Mouse (Mus musculus): ENCODE data around the gene Dlgap4. TPM values are rescaled to one million over a fixed set of nuclear protein-coding genes. Genes with fewer than 3 reads are reported as not detected.

Dlgap4 gene
- polyA plus RNA-seq, 1 experiment from 2014 or later = 317 TPM

GRCm38 (mm10) chr2:156589481-156589880, 24.0 kb upstream of the Dlgap4 start:
- no peak overlapping the region for H3K27ac ChIP-seq (replicated peaks)
- H3K9ac ChIP-seq (replicated peaks) = no peak overlapping the region
- no peaks in the 10 kb centered on the region for H3K9me3 ChIP-seq
- no peak overlapping the region for H3K4me3 ChIP-seq
- no peaks in the 10 kb centered on the region for H3K27me3 ChIP-seq
- no peak for ATAC-seq (replicated peaks)
- H3K36me3 ChIP-seq = no peaks in the 10 kb centered on the region
- peaks cover 9% of the 10 kb centered on the region for H3K4me1 ChIP-seq
- 94% methylated on average over 9 of the region's 9 CpGs for WGBS
- H3K4me2 ChIP-seq (replicated peaks) = no peak overlapping the region

DNA sequence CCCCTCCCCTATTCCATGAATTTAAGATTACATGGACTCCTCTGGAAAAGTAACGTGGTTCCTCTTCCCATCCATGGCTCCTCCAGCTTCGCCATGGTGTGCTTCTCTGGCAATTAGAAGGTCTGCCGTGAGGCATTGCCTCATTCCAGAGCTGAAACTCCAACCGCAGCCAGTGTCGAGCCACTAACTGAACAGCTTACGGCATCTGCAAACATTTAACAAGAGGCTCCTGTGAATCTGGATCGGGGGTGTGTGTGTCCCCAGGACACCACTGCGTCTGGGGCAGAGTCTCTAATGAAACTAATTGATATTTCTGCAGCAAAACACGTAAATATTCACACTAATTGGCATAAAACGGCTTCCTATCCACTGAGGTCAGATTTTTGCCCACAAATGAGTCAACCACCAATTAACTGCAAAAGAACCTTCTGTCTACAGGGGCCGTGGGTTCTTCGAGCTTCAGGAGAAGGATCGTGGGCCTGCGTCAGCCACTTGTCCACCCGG, 18.5 kb upstream of the Dlgap4 start:
- no peaks in the 10 kb centered on the region for H3K9me3 ChIP-seq
- H3K4me1 ChIP-seq = no peaks in the 10 kb centered on the region
- H3K4me3 ChIP-seq = no peak overlapping the region
- 47% methylated on average over 15 of the region's 15 CpGs for WGBS
- H3K27ac ChIP-seq (replicated peaks) = no peak overlapping the region
- no peak overlapping the region for H3K9ac ChIP-seq (replicated peaks)
- H3K4me2 ChIP-seq (replicated peaks) = no peak overlapping the region
- no peaks in the 10 kb centered on the region for H3K27me3 ChIP-seq
- no peaks in the 10 kb centered on the region for H3K36me3 ChIP-seq
- ATAC-seq (replicated peaks) = no peak

DNA sequence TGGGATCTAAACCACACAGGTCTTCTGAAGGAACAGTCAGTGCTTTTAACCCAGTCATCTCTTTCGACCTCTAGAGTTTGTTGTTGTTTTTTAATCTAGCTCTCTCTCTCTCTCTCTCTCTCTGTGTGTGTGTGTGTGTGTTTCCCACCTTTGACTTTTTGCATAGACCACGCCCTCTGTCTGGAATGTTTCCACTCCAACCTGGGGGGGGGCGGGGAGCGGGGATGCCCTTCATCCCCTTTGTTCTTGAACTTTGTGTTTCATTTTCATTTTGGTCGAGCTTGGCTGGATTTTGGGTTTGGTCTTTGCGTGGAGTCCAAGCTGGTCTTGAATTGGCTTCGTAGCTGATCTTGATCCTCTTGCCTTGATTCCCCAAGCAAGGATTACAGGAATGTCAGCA, 10.9 kb upstream of the Dlgap4 start:
- no peaks in the 10 kb centered on the region for H3K27me3 ChIP-seq
- no peak overlapping the region for H3K4me3 ChIP-seq
- no peaks in the 10 kb centered on the region for H3K9me3 ChIP-seq
- H3K27ac ChIP-seq (replicated peaks) = no peak overlapping the region
- ATAC-seq (replicated peaks) = no peak
- H3K4me2 ChIP-seq (replicated peaks) = no peak overlapping the region
- 87% methylated on average over 7 of the region's 7 CpGs for WGBS
- H3K9ac ChIP-seq (replicated peaks) = no peak overlapping the region
- no peaks in the 10 kb centered on the region for H3K4me1 ChIP-seq
- H3K36me3 ChIP-seq = no peaks in the 10 kb centered on the region

DNA sequence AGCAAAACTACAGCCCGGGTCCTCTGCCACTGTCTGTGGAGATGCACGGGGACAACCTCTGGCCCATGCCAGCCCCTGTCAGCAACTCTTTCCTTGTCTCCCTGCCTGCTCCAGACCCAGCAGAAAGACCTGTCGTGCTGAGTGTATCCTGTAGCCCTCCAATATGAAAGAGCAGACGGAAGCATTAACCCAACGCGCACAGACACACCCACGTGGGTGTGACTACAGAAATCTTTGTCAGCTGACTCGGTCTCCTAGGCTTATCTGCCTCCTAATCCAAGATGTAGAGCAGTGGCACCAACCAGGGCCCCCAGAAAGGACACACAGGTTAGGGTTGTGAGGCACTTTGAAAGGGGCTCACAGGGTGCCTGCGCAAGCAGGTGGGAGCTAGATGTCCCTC, 9.8 kb upstream of the Dlgap4 start:
- H3K4me3 ChIP-seq = no peak overlapping the region
- WGBS = 79% methylated on average over 9 of the region's 9 CpGs

DNA sequence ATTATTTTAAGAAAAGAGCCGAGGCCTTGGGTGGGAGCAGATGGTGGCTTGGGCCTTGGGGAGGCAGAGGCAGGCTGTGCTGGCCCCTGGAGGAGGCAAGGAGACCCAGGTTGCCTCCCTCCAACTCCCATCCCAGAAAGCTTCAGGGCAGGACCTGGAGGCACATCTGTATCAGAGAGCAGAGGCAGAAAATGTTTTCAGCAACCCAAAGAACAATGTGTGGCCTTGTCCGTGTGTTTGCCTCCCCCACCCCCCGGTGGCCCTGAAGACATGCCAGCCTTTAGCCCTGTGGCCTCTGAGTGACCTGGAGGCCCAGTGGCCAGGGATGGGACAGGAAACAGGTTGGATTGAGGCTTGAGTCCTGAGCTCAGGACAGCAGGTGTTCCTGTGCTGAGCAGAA, 8.4 kb upstream of the Dlgap4 start:
- ATAC-seq (replicated peaks) = no peak
- WGBS = 64% methylated on average over 3 of the region's 3 CpGs
- Histone ChIP-seq H3K4me3 (no peak overlapping the region), H3K4me1 (no peaks in the 10 kb centered on the region), H3K9me3 (no peaks in the 10 kb centered on the region), H3K27ac (replicated peaks) (no peak overlapping the region), H3K36me3 (no peaks in the 10 kb centered on the region), H3K27me3 (0 out of 2 replicates have a peak, but pooled peaks cover 4% of the 10 kb centered on the region), H3K4me2 (replicated peaks) (no peak overlapping the region), H3K9ac (replicated peaks) (no peak overlapping the region)

More for the DNA sequence above, 9.8 kb upstream of the Dlgap4 start:
- H3K4me2 ChIP-seq (replicated peaks) = no peak overlapping the region
- no peak overlapping the region for H3K9ac ChIP-seq (replicated peaks)
- no peaks in the 10 kb centered on the region for H3K9me3 ChIP-seq
- H3K27me3 ChIP-seq = no peaks in the 10 kb centered on the region
- no peak for ATAC-seq (replicated peaks)
- no peaks in the 10 kb centered on the region for H3K36me3 ChIP-seq
- no peak overlapping the region for H3K27ac ChIP-seq (replicated peaks)
- H3K4me1 ChIP-seq = no peaks in the 10 kb centered on the region

GRCm38 (mm10) chr2:156605971-156606370, 7.5 kb upstream of the Dlgap4 start:
- 76% methylated on average over 5 of the region's 5 CpGs for whole genome bisulfite sequencing
- H3K27me3 ChIP-seq = 0 out of 2 replicates have a peak, but pooled peaks cover 4% of the 10 kb centered on the region

DNA sequence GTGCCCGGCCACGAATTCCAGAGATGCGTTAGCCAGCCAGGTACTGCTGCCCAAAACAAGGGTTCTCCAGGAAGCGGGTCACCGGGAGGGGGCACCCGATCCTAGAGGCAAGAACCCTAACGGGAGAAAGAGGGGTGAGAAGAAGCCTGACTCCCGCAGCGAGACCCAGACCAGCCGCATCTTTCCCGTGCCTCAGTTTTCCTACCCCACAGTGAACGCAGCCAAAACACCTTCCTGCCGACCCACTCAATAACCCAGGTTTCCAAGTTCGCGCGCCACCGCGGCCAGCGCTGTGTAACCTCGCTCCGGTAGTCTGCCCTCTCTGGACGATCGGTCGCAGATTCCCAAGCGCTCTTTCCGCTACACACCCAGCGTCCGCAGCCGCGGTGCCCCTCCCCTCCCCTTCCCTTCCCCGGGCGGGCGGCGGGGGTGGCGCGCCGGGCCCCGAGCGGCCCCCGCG, 394 bp upstream of the Dlgap4 start:
- WGBS = under 1% methylated on average over 36 of the region's 41 CpGs
- Histone ChIP-seq H3K27ac (replicated peaks) (no peak overlapping the region), H3K4me2 (replicated peaks) (peak overlapping the region; percentile 86), H3K4me3 (peak overlapping the region; percentile 79), H3K36me3 (no peaks in the 10 kb centered on the region), H3K9me3 (no peaks in the 10 kb centered on the region), H3K9ac (replicated peaks) (peak overlapping the region; percentile 77), H3K27me3 (peaks cover 18% of the 10 kb centered on the region; the same call in 1 of the 2 replicates), H3K4me1 (peaks cover 34% of the 10 kb centered on the region)
- peak; percentile 46 for ATAC-seq (replicated peaks)

More at GRCm38 (mm10) chr2:156605971-156606370, 7.5 kb upstream of the Dlgap4 start:
- Histone ChIP-seq H3K9me3 (no peaks in the 10 kb centered on the region), H3K4me2 (replicated peaks) (no peak overlapping the region), H3K4me1 (no peaks in the 10 kb centered on the region), H3K27ac (replicated peaks) (no peak overlapping the region), H3K9ac (replicated peaks) (no peak overlapping the region), H3K36me3 (no peaks in the 10 kb centered on the region), H3K4me3 (no peak overlapping the region)
- no peak for ATAC-seq (replicated peaks)

DNA sequence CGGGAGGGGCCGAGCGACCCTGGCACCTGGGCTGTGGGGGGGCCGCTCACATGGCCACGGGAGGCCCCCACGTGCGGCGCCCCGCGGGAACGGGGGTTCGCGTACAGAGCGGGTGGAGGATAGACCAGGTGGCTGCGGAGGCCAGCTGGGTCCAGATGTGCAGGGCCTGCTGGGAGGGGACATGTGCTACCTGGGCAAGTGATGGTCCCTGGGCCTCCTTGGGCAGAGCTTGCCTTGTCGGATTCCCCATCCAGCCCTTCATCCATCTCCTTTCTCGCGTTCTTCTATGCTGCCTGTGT, 702 bp downstream of the Dlgap4 start:
- Histone ChIP-seq H3K9ac (replicated peaks) (peak overlapping the region; percentile 77), H3K27ac (replicated peaks) (no peak overlapping the region)

DNA sequence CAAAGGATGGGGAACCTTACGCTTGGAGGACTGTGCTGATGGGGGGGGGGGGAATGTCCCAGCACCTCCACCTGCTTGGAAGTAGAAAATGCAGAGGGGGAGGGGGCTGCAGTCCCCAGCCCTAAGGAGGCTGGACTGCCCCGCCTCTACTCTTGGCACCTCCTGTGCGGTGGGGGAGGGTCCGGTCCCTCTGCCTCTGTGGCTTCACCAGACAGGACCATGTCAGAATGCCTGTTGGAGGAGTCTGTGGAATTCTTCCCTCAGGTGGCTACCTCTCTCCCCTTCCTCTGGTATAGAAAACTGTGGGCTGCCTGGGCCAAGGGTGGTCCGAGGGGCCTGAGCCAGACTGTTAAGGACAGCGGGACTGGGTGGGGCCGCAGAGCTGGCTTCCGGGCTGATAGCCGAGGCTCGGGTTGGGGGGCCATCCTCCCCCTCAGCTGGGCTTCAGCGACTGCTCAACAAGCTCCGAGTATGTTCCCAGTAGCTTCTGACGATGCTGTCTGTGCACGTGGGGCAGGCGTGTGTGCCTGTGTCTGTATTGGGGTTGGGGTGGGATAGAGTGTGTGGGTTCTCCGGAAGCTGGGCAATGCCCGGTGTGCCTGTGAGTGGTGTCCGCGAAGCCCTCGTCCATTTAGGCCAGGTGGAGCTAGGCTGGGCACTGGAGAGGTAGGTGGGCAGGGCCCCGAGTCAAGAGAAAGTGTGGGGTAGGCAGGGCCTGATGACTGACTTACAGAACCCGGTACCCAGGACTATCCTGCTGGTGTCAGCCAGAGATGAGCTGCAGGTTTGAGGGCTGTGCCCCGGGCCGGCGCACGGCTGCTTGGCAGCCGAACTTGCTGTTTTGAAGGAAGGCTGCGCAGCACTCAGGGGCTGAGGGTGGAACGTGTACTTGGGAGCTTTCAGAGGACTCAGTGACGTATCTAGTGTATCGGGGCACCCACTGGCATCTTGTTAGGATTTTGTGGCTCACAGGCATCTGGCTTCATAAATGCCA, 1.5 kb downstream of the Dlgap4 start:
- ATAC-seq (replicated peaks) = peak; percentile 16
- WGBS = 10% methylated on average over 31 of the region's 31 CpGs
- Histone ChIP-seq H3K27ac (replicated peaks) (no peak overlapping the region), H3K9me3 (no peaks in the 10 kb centered on the region), H3K27me3 (peaks cover 13% of the 10 kb centered on the region; the same call in 1 of the 2 replicates), H3K9ac (replicated peaks) (peak overlapping the region; percentile 77), H3K4me1 (peaks cover 34% of the 10 kb centered on the region), H3K4me3 (peak overlapping the region; percentile 79), H3K4me2 (replicated peaks) (peak overlapping the region; percentile 86), H3K36me3 (no peaks in the 10 kb centered on the region)

More for the DNA sequence above, 702 bp downstream of the Dlgap4 start:
- under 1% methylated on average over 18 of the region's 18 CpGs for WGBS
- Histone ChIP-seq H3K36me3 (no peaks in the 10 kb centered on the region), H3K9me3 (no peaks in the 10 kb centered on the region), H3K27me3 (peaks cover 16% of the 10 kb centered on the region; the same call in 1 of the 2 replicates), H3K4me1 (peaks cover 34% of the 10 kb centered on the region), H3K4me2 (replicated peaks) (peak overlapping the region; percentile 86), H3K4me3 (peak overlapping the region; percentile 79)
- peak; percentile 29 for ATAC-seq (replicated peaks)

GRCm38 (mm10) chr2:156616513-156616912, 3.0 kb downstream of the Dlgap4 start:
- 78% methylated on average over 7 of the region's 7 CpGs for WGBS
- no peak for ATAC-seq (replicated peaks)
- Histone ChIP-seq H3K27me3 (peaks cover 13% of the 10 kb centered on the region; the same call in 1 of the 2 replicates), H3K4me2 (replicated peaks) (no peak overlapping the region), H3K27ac (replicated peaks) (no peak overlapping the region), H3K36me3 (no peaks in the 10 kb centered on the region), H3K9ac (replicated peaks) (no peak overlapping the region), H3K4me3 (no peak overlapping the region), H3K9me3 (no peaks in the 10 kb centered on the region), H3K4me1 (peaks cover 36% of the 10 kb centered on the region)

DNA sequence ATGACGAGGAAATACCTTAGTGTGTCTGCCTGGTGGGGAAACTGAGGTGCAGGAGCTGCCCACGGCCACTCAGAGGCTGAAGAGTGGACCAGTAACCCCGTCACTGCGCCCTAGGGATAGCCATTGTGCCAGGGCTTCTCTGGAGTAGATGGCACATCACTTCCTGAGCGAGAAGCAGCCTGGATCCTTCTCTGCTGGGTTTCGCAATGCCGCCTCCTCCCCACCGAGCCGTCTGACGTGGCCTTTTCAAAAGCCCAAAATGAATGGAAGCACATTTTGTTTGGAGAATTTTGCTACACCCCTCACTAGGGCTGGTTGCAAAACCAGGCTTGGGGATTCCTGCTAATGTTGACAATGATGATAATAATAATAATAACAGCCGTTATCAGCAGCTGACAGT, 4.0 kb downstream of the Dlgap4 start:
- Histone ChIP-seq H3K4me3 (no peak overlapping the region), H3K4me1 (peaks cover 41% of the 10 kb centered on the region), H3K27me3 (peaks cover 13% of the 10 kb centered on the region; the same call in 1 of the 2 replicates), H3K27ac (replicated peaks) (no peak overlapping the region), H3K36me3 (no peaks in the 10 kb centered on the region), H3K9ac (replicated peaks) (no peak overlapping the region), H3K4me2 (replicated peaks) (0 out of 2 replicates have a peak overlapping the region, but pooled peaks have one; percentile 15), H3K9me3 (no peaks in the 10 kb centered on the region)
- no peak for ATAC-seq (replicated peaks)
- WGBS = 21% methylated on average over 11 of the region's 11 CpGs

GRCm38 (mm10) chr2:156620874-156621273, 7.4 kb downstream of the Dlgap4 start:
- H3K4me1 ChIP-seq = peaks cover 19% of the 10 kb centered on the region
- H3K36me3 ChIP-seq = no peaks in the 10 kb centered on the region
- WGBS = 83% methylated on average over 8 of the region's 8 CpGs
- no peak overlapping the region for H3K4me2 ChIP-seq (replicated peaks)
- no peak overlapping the region for H3K9ac ChIP-seq (replicated peaks)
- H3K27ac ChIP-seq (replicated peaks) = no peak overlapping the region
- H3K9me3 ChIP-seq = no peaks in the 10 kb centered on the region
- peaks cover 5% of the 10 kb centered on the region; the same call in 1 of the 2 replicates for H3K27me3 ChIP-seq
- H3K4me3 ChIP-seq = no peak overlapping the region
- ATAC-seq (replicated peaks) = no peak

All from forebrain, embryonic 15.5 days (tissue).